Mouse (Mus musculus) T-helper 17 cell (primary cell): ENCODE measurements around the gene Thbd.

Experiments used
- in situ Hi-C, 2 experiments: fragments of 300-600 bp; cut with MboI, MseI; formaldehyde crosslinking; loops; 1 replicate in 1 of 2; 2 replicates in 1 of 2; pipeline ENCODE4 v1.15.1; 2025; ENCODE audit warnings: high pct_unique_total_duplicates in 2 of 2

Thbd gene

DNA sequence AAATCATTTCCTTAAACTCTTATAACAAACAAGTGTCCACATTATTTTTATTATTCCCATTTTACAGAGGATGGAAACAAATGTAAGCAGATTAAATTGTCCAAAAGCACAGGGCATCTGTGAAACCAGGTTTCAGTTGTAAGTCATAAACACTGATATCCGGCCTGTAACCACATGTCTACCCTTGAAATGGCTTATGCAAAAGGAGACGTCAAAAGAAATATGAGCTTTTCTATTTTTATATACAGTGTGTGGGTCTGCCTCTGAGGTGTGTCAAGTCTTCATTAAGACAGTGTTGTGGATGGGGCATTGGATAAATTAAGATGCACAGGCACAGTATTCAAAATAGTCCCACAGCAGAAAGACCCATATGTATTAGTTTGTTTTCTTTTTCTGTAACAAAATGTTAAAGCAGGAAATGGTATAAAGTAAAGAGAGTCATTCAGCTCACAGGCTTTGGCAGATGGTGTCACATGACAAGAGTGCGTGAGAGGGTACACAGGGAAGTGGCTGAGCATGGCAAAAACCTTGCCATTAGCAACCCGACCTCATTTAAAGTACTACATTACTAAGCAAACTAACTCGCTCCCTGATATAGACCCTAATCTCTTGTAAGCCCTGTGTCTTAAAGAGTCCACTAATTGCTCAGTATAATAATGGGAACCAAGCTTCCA, 17.9 kb upstream of the Thbd start:
- in situ Hi-C loops, result no loop called here

DNA sequence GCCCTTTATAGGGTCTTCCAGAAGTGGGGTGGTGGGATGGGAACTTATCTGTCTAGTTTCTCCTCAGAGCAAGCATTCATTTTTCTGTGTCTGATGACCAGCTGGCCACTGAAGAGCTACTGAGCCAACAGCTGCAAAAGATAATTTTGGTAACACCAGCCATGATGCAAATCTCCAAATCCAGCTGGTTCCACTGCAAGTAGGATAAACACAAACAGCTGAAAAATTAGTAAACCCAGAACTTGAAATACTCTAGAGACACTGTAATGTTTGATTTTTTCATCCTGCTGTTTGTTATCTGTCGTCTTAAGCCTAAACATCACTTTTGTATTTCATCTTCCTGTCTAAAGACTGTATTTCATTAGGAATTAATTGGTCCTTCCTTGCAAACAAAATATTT, 13.7 kb upstream of the Thbd start:
- in situ Hi-C loops, result no loop called here

DNA sequence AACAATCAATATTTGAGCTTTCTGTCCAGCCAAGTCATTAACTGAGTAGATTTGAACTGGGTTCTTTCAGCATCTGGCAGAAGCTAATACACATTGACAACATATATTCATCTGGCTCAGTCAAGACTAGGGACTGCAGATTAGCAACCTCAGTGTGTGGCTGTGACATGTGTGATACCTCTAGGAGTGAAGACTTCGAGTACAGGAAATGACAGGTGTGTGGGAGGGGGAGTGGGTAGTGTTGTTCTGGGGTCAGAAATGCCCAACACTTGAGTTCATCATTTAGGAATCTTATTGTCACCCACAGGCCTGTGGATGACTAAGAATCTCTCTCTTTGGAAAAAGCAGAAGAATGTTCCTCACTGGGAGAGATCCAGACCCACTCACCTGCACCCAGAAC, 13.1 kb upstream of the Thbd start:
- in situ Hi-C loops, result no loop called here

DNA sequence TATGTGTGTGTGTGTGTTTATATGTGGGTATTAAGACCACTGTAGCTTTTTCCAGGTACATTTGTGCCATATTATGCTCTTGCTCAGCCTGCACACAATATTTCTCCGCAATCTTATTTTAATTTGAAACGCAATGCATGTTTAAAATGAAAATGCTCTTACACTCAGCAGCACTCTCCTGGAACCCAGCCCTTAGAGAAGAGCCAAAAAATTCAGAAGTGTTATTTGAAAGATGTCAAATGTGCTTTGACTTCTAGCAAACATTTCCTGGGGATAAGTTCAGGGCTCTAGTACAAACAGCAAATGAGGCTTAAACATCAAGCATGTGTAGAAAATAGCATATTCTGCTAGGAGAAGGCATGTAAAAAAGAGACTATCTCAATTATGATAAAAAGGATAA, 11.8 kb upstream of the Thbd start:
- in situ Hi-C loops, result no loop called here

DNA sequence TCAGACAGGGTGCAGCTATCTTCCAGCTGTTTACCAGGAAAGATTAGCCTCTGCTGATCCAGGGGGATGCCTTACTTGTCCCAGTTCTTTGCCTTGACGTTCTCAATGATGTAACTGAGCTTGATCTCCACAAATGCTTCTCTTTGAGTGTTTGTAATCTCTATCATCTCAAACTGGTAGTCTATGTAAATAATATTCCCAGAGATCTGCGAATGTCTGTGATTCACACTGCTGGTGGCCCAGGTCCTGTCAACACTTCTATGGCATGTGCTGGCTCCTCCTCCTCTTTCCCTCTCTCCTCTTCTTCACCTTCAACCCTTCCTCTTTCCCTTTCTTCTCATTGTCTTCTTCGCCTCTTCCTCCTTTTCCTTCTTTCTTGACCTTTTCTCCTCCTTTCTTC, 11.2 kb upstream of the Thbd start:
- in situ Hi-C loops, result no loop called here

DNA sequence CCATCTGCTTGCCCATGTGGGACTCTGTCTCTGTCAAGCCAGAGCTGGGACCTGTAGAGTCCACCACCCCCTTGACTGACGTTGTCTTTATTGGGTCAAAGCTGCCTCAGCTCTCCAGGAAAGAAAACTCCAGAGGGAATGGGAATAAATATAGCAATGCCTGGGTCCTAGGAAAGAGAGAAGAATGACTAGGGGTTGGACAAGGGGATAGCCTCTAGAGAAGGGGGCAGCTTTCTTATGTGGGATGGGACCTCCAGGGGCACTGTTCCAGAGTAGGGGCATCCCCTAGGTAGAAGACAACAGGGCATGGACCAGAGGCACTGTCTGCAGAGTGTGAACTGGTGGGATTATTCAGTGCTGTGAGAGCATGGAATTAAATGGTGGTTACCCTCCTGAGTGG, 1.8 kb upstream of the Thbd start:
- in situ Hi-C loops, result loop anchor here in 1 of 2 experiments (5.0 kb wide), 1 partner anchor 167 kb away; no protein-coding TSS in a partner anchor

DNA sequence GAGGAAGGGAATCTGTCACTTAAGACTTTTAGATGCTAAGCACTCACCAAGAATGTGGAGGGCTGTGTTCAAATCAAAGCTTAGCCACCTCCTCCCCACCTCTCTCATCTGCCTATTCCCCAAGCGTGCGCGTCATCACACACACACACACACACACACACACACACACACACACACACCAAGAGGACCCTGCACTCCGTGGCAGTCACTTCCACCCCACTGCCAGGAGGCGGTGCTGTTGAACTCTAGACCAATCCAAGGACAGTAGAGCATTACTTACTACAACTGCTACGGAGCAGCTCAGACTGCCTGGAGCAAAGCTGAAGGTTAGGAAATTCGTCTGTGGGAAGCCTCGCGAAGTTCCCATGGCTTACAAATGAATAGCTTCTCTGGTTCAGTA, 1.2 kb upstream of the Thbd start:
- in situ Hi-C loops, result loop anchor here in 1 of 2 experiments (5.0 kb wide), 1 partner anchor 168 kb away; no protein-coding TSS in a partner anchor

DNA sequence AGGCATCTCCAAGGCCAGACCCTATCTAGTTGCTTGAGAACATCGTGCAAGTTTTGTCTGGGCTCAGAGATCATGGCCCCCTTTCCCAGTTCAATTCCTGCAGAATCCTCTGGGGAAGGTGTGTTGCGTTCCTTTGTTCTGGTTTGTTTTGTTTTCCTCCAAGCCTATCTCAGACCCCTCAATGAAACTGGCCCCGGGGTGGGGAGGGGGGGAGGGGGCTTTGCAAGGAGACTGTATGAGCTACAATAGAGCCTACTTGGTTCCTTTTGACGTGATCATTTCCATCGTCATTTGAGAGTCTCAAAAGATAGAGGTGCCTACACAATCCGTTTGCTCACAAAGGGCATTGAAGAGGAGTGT, 753 bp upstream of the Thbd start:
- in situ Hi-C loops, result loop anchor here in 1 of 2 experiments (5.0 kb wide), 1 partner anchor 169 kb away; no protein-coding TSS in a partner anchor

DNA sequence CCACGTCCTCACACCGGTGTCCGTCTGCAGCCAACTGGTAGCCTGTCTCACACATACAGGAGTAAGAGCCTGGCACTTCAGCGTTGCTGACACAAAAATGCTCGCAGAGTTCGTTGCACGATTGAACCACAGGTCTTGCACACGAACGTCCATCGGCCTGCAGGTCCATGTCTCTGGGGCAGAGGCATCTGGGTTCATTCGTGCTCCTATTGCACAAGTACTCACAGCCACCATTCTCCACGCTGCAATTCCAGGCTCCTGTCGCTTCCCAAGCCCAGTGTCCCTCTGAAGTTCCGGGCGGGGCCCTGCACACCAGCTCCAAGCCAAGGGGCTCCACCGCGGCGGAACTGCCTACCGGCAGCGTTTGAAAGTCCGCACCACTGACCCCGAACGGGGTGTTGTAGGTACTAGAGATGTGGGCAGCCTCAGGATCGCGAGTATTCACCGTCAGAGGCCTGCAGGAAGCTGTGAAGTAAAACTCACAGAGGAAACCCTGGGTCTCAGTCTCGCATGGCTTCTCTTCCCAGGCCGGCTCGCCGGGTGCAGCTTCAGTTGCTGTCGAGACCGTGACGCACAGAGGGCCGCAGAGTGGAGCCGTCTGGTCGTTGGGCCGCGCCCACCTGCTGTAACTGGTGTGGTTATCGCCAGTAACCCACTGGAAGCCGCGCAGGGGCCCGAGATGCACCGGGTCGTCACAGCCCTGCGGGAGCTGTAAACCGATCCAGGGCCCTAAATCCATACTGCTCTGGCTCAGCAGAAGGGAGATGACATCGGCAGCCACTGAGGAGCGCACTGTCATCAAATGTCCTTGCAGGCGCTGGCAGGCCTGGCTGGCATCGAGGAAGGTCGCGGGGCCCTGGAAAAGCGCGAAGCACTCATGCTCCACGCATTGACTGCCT, 768 bp downstream of the Thbd start:
- in situ Hi-C loops, result loop anchor here in 1 of 2 experiments (5.0 kb wide), 1 partner anchor 170 kb away; no protein-coding TSS in a partner anchor

DNA sequence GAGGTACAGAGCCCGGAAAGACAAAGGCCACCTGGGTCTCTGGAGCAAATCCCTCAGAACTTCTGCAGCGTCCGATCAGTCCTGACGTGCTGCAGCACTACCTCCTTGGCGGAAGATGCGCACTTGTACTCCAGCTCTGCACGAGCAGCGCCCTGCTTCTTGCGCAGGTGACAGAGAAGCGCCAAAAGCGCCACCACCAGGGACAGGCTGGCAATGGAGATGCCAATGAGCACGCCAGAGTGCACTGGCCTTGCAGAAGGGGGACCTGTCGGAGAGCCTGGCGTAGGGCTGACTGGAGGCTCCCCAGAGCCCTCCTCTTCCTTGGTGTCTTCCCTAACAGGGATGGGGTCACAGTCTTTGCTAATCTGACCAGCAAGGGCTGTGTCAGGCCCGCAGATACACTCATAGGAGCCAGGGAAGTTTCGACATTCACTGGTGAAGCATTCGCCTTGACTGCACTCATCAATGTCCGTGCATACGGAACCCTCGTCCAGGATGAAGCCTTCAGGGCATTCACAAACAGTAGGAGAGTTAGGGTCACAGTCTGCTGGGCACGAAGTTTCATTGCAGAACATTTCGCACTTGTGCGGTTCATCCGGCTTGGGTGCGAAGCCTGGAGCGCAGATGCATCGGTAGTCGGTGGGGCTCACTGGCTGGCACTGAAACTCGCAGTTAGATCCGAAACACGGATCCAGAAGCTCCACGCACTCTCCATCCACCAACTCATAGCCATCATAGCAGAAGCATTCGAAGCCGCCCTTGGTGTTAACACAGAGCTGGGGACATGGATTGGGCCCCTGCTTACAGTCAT, 1.6 kb downstream of the Thbd start:
- in situ Hi-C loops, result loop anchor here in 1 of 2 experiments (5.0 kb wide), 1 partner anchor 171 kb away; no protein-coding TSS in a partner anchor

DNA sequence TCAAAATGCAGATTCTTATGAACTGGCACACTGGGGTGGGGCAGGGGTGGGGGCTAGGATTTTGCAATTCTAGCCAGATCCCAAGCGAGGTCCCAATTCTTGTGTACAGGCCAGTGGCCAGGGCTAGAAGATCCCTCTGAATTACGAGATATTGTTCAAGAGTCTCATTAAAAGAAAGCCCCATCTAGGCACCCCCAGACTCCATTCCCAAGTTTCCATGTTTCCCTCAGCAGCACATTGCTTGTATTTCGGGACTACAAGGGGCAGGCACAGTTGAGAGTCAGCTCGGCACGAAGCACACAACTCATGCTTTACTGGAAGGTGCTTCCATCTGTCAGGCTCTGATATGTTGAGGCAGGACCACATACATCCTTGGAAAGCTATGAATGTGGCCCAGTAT, 3.1 kb downstream of the Thbd start:
- in situ Hi-C loops, result loop anchor here in 1 of 2 experiments (5.0 kb wide), 1 partner anchor 172 kb away; no protein-coding TSS in a partner anchor

DNA sequence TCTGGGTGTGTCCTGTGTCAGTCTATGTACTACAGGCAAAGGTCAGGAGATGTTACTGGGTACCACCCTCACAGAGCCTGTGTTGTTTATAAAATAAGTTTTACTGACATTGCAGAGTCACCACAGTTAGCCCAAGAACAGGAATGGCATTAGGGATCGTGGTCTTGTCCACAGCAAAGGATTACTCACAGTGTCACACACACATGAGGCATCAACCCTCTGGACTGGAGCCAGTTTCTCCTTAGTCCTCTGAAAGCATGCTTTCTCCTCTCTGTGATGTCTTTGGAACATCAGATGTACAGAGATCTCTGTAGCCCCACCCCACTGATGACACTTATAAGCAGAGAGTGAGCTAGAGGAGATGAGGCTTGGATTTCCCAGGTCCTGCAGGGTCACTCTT, 5.8 kb downstream of the Thbd start:
- in situ Hi-C loops, result no loop called here

DNA sequence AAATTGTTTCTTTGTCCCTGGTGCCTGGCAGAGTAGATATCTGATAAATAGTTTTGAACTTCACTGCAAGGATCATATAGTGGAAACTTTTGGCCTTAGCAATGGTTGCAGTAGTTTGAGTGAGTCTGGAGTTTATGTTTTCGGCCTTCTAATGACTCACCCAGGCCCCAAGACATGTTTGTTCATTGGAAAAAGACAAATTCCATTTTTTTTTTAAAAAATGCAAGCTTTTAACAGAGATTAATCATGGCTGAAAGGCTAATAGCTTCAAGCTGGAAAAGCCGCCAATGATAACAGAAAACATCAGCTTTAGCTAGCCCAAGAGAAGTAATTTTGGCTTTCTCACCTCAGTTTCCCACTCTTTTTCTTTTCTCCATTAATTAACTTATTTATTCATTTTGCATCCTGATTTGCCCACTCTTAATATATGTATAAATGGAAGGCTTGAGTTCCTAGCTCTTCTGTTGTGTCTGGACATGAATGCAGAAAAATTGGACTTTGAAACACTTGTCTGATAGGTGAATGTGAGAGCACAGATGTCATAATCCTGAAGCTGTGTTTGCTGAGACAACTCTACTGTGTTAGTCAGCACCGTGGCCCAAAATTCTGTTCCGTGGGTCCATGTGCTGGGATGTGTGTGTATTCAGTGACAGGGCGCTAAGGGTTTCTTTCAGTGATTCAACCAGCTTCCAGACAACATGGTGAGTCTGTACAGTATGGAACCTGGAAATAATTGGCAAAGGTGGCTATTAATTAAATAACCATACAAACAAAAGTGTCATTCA, 8.9 kb downstream of the Thbd start:
- in situ Hi-C loops, result no loop called here

DNA sequence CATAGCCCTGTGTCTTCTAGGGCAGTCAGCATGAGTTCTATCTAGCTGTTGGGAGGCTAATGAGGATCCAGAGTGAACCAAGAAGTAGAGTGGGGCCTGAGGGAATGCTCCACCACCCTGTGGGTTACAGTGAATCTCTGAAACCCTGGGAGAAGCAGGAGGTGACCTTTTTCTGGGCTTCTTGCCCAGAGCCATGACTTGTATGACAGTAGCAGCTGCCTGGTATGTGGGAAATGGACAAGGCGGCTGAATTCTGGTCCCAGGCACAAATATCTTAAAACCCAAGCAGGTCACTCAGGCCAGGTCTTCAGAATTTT, 10.2 kb downstream of the Thbd start:
- in situ Hi-C loops, result no loop called here

DNA sequence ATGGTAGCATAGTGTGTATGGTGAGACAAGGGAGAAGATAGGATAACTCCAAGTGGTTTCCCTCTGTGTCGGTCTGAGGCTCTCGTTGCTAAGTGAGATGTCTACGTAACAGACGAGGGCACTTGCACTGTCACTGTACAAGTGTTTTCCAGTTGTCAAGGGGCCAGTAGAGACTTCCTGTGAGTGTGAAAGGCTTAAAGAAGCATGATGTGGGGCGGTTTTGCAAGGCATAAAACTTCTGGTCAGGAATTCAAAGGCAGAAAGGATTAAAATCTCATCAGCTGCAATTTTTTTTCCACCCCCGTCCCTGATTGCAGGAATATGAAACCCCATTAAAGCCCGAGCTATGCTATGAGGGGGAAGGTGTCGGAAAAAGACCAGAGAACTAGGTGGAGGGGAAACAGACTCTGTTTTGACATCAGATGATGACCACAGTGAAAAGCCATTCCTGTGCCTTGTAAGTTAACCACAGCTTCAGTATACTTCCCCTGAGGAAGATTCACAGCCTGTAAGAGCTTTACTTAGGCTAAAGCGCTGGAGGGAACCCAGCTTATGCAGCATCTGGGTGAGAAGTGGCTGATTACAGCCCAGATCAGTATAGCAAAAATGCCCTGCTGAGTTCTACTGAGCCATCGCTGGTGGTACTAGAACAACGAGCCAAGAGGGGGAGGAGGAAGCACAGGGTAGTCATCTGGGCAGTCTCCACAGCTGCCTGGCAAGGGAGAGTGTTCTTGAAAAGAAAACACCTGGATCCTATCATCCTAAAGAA, 10.8 kb downstream of the Thbd start:
- in situ Hi-C loops, result no loop called here

DNA sequence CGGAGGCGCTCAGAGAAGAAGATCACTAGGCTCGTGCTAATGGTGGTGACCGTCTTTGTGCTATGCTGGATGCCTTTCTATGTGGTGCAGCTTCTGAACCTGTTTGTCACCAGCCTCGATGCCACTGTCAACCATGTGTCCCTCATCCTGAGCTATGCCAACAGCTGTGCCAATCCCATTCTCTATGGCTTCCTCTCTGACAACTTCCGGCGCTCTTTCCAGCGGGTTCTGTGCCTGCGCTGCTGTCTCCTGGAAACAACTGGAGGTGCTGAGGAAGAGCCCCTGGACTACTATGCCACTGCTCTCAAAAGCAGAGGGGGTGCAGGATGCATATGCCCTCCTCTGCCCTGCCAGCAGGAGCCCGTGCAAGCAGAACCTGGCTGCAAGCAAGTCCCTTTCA, 11.8 kb downstream of the Thbd start:
- in situ Hi-C loops, result no loop called here

DNA sequence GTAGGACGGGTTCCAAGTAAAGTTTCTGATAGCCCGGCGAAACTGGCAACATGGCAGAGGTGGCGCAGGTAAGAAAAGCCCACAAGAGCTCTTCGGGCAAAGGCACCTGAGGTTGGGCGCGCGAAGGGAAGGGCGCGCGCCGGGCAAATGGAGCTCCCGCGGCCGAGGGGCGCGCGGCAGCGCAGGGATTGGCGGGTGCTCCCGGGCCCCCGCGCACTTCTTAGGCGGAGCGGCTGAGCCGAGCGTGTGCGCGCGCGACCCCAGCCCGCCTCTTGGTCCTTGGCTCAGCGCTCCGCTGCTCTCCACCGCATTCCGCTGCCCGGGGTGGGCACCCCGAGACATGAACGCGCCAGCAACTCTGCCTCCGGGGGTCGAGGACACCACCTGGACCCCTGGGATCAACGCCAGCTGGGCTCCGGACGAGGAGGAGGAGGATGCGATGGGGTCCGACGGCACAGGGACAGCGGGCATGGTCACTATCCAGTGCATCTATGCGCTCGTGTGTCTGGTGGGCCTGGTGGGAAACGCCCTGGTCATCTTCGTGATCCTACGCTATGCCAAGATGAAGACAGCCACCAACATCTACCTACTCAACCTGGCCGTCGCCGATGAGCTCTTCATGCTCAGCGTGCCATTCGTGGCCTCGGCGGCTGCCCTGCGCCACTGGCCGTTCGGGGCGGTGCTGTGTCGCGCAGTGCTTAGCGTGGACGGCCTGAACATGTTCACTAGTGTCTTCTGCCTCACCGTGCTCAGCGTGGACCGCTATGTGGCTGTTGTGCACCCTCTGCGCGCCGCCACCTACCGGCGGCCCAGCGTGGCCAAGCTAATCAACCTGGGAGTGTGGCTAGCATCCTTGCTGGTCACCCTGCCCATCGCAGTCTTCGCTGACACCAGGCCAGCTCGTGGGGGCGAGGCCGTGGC, 12.6 kb downstream of the Thbd start, which contains the start of gene Sstr4:
Sstr4 (plus strand) TSS at position 214 of the 921 bp plus-strand sequence.
- in situ Hi-C loops, result no loop called here

DNA sequence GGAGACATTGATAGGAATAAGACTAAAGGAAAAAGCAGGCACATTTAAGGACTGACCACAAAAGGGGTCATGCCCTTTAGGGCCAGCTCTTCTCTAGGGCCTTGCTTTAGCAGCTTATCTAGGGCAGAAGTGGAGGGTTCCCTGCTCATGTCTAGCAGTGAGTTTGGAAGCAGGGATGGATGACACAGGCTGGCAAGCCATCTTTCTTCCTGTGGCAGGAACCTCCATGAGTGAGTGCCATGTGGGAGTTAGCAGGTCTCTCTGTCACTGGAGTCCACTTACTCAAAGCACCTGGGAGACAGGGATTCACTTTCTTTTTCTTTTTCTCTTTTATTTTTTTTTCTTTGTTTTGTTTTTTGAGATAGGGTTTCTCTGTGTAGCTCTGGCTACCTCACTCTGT, 14.1 kb downstream of the Thbd start:
- in situ Hi-C loops, result no loop called here

DNA sequence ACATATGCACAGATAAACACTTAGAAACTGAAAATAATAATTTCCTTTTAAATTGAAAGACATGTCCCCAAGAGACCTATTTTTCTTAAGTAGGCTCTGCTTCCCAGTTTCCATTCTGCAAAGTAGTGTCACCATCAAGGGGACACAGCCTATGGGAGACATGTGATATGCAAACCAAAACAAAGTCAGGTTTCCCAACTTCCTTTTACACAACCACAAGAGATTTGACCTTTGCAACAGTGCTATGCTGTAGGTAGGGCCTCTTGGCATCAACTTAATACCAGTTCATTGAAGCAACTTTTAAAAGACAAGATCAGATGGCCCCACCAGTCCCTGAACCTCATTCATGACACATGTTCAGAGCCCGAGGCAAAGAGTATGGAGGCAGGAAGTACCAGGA, 14.8 kb downstream of the Thbd start:
- in situ Hi-C loops, result no loop called here
